Mouse (Mus musculus) embryo, embryonic 9.5 days (tissue): Measurements from ENCODE around the gene Maff.
A peak's percentile ranks its signal among the peaks of the same experiment; 100 is the strongest.

Experiments
- DNase-seq: peaks from one replicate; pipeline ENCODE4 v3.0.0-alpha.2; 2017; ENCODE audit errors: extremely low spot score

The Maff gene

DNA sequence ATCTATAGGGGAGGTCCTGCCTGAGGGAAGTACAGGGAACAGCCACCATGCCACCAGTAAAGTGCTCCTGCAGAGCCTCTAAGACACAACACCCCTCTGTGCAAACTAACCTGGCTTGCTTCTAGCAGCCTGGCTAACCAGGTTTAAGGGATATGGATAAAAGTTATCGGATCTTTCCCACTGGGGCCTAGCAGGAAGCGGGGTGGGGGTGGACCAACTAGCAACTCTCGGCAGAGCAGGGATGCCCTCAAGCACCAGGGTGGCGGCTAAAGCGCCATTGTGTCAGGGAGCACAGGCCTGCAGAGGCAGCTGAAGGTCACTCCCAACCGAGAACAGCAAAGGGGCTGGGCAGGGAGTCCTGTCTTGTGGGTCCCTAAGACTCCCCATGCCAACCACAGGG is 17.7 kb downstream of the Maff start:
- DNase-seq, result no peak

DNA sequence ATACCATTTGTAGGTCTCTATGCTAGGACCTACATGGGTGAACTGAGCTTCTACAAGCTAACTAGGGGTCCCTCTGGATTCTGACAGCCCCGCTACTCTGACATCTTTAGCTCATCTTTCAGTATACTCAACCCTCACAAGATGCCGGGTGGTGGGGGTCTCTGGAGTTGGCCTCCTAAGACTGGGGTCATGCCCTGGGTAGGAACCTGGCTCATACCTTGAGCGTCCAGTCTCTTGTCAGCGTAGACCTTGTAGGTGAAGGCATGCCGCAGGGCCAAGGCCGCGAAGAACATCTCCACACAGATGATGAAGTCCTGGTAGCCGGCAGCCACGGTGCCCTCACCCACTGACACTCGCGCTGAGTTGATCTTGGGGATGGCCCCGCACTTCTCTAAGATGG is 18.6 kb downstream of the Maff start:
- DNase-seq, result no peak

DNA sequence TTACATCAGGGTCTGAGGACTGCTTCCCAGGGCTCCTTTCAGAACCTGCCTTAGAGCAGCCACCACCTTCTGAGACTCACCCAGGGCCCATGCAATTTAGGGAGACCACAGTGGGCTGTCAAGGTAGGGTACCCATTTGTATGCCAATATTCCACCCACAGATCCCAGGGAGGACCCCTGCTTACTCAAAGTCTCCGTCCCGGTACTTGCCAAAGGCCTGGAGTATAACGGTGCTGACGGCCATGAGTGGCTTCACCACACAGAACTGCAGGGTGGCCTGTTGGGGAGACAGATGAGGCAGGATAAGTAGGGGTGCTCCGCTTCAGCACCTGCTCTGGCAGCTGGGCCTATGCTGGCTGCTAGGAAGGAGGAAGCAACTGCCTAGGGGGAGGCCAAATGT is 20.0 kb downstream of the Maff start:
- DNase-seq, result no peak

GRCm38 (mm10) chr15:79368313-79368811 is 21.9 kb downstream of the Maff start:
- DNase-seq, result no peak

- DNase-seq, result no peak
Observed at GRCm38 (mm10) chr15:79368861-79369440, 22.5 kb downstream of the Maff start.

GRCm38 (mm10) chr15:79369452-79370280 is 23.2 kb downstream of the Maff start:
- DNase-seq, result no peak

GRCm38 (mm10) chr15:79370281-79370843 is 23.9 kb downstream of the Maff start:
- DNase-seq, result no peak

DNA sequence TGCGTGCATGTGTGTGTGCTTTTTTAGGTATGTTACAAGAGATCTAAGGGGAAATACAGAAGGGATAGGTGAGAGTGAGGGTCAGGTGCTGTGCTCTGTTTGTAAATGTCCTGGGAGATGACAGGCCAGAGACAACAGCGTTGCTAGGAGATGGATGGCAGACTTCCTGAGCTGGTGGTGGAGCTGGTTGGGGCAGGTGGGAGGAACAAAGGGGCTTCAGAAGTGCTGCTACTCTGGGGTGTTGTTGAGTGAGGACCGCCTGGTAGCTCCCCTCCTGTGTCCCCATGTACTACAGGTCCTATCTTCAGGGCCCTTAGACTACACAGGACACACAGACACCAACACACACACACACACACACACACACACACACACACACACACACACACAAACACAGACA is 28.3 kb downstream of the Maff start:
- DNase-seq, result no peak

DNA sequence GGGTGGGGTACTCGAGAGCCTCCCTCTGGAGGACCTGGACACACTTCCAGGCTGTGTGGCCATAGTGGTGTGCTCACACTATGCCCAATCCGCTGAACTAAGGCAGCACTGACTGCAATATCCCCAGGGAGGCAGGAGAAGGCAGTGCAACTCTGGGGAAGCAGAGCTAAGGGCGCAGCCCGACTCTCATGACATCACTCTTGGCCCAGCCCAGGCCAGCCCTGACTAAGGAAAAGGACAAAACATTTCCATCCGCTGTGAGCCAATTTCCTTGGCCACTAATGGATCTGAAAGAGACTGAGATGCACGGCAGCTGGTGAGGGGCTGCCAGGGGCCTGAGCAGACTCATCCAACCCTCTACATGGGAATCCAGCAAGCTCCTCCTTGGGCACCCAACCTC is 31.3 kb downstream of the Maff start:
- no peak for DNase-seq

DNA sequence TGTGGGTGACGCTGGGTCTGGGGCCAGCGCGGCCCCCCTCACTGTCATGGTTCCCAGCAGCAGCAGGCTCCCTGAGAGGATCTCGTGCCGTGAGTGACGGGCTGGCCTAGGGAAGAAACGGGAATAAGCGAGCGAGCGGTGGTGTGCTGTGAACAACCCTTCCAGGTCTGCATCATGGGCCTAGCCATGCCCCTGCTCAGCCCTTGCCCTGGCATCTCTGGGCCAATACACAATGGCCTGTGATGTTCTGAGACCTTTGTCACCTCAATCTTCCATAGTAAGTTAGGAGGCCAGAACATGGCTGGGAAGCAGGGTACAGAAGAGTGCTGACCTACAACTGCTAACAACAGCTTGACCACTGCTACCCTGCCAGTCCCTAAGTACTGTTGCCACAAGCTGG is 32.2 kb downstream of the Maff start:
- no peak for DNase-seq

DNA sequence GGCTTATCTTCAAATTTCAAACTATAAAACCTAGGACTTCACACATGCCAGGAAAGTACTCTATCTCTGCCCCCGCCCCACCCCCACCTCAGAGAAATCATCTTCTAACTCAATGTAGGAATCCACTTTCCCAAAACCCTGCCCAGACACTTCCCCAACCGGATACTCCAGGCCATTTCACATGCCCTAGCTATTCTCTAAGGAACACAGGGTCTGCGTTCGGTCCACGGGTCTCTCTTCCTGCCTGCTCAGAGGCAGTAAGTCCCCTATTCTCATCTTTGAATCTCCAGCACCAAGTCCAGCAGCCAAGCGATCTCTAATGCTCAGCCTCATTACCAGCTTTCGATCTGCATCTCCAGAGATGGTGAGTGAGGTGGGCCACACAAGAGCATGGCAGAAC is 33.2 kb downstream of the Maff start:
- DNase-seq, result no peak

GRCm38 (mm10) chr15:79380468-79381444 is 34.3 kb downstream of the Maff start:
- peak; percentile 85 for DNase-seq

DNA sequence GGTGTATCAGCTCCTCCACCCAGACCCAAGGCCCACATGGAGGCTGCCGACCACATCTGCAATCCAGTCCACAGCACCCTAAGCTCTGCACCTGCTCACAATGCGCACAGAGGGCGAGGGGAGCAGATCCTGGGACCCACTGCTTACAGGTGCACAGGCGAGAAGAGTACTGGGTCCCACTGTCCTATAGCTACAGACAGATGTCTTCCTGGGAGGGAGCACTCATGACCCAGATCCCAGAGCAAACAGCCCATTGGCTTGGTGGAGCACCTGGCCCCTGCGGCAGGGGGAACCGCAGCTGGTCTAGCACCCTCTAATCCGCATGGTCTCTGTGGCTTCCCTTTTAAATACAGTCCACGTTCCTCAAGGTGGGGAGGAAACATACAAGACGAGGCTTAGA is 35.2 kb downstream of the Maff start:
- DNase-seq, result no peak

- no peak for DNase-seq
Observed at GRCm38 (mm10) chr15:79387081-79387480, 40.7 kb downstream of the Maff start.

GRCm38 (mm10) chr15:79387611-79388010 is 41.2 kb downstream of the Maff start:
- no peak for DNase-seq

DNA sequence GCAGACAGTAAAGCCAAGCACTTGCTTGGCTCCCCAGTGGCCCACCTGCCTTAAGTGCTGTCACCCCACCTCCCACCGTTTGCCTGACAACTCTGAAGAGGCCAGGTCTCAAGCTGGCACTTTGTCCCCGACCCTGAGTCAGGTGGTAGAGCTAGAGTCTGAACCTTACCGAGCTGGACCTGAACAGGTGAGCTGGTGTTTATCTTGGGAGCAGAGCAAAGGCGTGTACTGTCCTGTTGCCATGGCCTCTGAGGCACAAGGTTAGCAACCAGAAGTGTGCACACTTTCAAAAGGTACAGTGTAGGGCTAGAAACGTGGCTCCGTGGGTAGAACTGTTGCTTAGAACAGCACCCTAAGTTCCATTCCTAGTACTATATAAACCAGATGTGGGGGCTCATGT is 41.8 kb downstream of the Maff start:
- DNase-seq, result no peak

GRCm38 (mm10) chr15:79390434-79390833 is 44.0 kb downstream of the Maff start:
- no peak for DNase-seq

DNA sequence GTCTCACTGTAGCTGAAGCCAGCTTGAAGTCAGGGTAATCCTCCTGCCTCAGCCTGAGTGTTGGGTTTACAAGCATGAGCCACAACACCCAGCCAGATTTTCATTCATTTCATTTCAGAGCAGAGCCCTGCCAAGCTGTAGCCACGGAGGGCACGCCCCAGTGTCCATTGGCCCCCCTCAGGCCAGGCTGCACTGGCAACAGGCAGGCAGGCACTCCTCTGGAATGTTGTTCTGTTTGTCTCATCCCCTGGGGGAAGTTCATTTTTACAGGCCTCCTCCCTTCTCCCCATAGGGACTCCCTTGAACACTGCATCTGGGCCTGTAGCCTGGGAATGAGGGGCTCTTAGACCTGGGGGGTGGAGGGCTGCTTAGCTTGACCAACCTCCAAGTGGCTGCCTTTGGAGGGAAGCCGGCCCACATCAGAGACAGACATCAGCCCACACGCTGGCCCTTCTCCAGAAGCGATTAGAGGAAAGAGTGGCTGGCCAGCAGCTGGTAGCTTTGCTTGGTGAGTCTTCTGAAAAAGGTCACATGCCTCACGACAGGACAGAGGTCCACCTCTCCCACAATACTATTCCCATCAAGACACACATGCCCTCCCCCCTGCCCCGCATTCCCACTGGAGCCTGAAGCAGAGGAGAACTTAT is 45.1 kb downstream of the Maff start:
- no peak for DNase-seq

DNA sequence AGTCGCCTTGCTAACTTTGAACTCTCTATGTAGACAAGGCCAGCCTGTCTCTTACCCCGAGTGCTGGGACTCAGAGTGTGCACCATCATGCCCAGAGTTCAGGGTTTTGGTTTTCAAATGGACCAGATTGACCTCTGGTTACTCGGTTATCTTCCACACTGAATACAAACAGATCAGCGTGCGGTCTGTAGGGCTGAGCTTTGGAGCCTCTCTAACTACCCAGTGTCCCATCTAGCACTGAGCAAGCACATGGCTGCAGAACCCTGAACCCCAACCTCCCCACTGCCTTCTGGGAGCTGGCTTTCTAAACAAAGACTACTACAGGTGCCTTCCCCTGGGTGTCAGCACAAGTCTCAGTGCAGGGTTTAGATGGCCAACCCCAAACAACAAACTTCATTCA is 46.1 kb downstream of the Maff start:
- no peak for DNase-seq

DNA sequence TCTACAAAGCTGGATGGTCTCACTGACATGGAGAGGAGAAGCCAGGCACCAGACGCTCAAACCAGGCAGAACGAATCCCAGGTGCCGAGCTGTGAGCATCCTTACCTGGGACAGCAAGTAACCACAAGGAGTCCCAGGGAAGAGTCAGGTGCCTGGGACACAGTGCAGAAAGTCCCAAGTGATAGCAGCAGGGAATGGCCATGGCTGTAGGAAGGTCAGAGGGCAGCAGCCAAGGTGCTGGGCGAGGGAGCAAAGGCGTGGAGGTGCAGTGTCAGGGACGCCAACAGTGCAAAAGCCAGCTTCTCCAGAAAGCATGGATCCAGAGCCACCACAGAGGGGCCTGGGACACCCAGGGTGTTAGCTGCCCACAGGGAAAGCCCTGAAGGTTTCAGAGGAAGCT is 46.7 kb downstream of the Maff start:
- no peak for DNase-seq

DNA sequence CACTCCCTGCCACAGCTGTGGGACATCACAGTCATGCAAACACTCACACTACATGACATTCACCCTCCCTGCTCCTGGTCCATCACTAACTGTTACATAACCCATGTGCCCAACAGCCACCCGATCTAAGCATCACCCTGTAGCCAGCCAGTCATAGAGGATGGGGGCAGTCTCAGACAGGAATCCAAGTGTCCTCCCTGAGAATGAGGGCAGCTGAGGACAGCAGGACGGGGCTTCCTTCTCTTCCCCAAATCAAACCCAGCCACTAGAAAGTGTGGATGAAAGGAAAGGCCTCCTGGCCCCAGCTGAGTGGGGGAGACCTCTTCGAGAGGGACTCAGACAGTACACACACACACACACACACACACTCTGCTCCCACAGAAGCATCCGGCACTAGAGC is 48.4 kb downstream of the Maff start:
- no peak for DNase-seq
